Mouse (Mus musculus) cerebellum, adult 2 months (tissue): ENCODE data around the gene Nkx6-1.

Experiments used
- CTCF ChIP-seq: fragments of 200-500 bp; IDR thresholded peaks from 2 replicates; pipeline ENCODE4 v1.5.1; 2011; ENCODE audit warnings: low read depth, mild to moderate bottlenecking, control low read depth, low read length, moderate library complexity, borderline replicate concordance; ENCODE audit not compliant: insufficient read depth
- POLR2A ChIP-seq: fragments of 200-500 bp; IDR thresholded peaks from 2 replicates; pipeline ENCODE4 v1.6.1; 2011; ENCODE audit warnings: low read length, control low read depth, borderline replicate concordance; ENCODE audit not compliant: insufficient read depth

DNA sequence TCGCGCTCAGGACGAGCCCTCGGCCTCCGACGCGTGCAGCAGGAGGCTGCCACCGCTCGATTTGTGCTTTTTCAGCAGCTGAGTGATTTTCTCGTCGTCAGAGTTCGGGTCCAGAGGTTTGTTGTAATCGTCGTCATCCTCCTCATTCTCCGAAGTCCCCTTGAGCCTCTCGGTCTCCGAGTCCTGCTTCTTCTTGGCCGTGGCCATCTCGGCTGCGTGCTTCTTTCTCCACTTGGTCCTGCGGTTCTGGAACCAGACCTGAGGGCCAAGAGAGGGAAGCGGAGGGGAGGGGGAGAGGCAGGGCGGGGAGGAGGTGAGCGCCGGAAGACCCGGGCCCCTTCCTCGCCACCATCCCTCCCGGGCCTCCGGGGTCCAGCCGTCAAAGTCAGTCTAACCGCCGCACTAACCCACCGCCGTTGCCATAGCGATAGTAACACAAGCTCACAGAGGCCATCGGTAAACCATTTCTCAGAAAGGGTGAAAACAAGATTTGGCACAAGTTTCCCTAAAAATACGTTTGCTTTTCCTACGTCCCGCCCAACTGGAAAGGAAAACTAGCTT is 5.3 kb downstream of the Nkx6-1 start:
- TF ChIP-seq POLR2A (no peak), CTCF (no peak)
